Mouse (Mus musculus) neural tube, embryonic 14.5 days (tissue): ENCODE results near the gene Methig1. TPM values are rescaled to one million over a fixed set of nuclear protein-coding genes. Genes with fewer than 3 reads are reported as not detected.

Experiments used
- ATAC-seq: fragments of 200-750 bp; cut with Nextera tagmentation; 2 replicates; pipeline ENCODE4 v1.8.0; 2017; ENCODE audit warnings: low read depth, mild to moderate bottlenecking, moderate TSS enrichment, moderate library complexity
- H3K27ac ChIP-seq: fragments of 300-500 bp; sonication (generic); 2 replicates; pipeline ENCODE4 v1.5.1; 2014; ENCODE audit warnings: low read depth, mild to moderate bottlenecking, control low read depth, low read length, moderate library complexity, mixed read lengths
- H3K27me3 ChIP-seq: fragments of 300-500 bp; sonication (generic); 2 replicates; pipeline ENCODE4 v1.6.1; 2014; ENCODE audit warnings: low read length; ENCODE audit not compliant: control insufficient read depth, insufficient read depth
- H3K36me3 ChIP-seq: fragments of 300-500 bp; sonication (generic); 2 replicates; pipeline ENCODE4 v1.6.1; 2014; ENCODE audit warnings: low read length, mixed read lengths; ENCODE audit not compliant: control insufficient read depth, insufficient read depth
- H3K4me1 ChIP-seq: fragments of 300-500 bp; sonication (generic); 2 replicates; pipeline ENCODE4 v1.6.1; 2014; ENCODE audit warnings: low read length; ENCODE audit not compliant: control insufficient read depth, insufficient read depth
- H3K4me2 ChIP-seq: fragments of 300-500 bp; sonication (generic); 2 replicates; pipeline ENCODE4 v1.6.1; 2014; ENCODE audit warnings: mild to moderate bottlenecking, low read depth, low read length, control low read depth
- H3K4me3 ChIP-seq: fragments of 300-500 bp; sonication (generic); 2 replicates; pipeline ENCODE4 v1.5.1; 2014; ENCODE audit warnings: low read depth, low read length, control low read depth, mixed read lengths
- H3K9ac ChIP-seq: fragments of 300-500 bp; sonication (generic); replicated peaks from 2 replicates; pipeline ENCODE4 v1.6.1; 2014; ENCODE audit warnings: low read depth, mild to moderate bottlenecking, control low read depth, low read length, mixed read lengths
- H3K9me3 ChIP-seq: fragments of 300-500 bp; sonication (generic); 2 replicates; pipeline ENCODE4 v1.6.1; 2016; ENCODE audit warnings: low read length; ENCODE audit not compliant: control insufficient read depth
- WGBS: fragments of 180-500 bp; shearing (Covaris S2); extraction: QIAGEN DNeasy Blood & Tissue Kit; methylation state at CpG from one replicate; pipeline ENCODE4 v1.1.7; 2014; 5-methylcytosine and 5-hydroxymethylcytosine counted together
- polyA plus RNA-seq: library from polyadenylated mRNA; unstranded; fragments of >200 nt; fragmentation: Nextera tagmentation; extraction: Ambion mirVana; gene quantifications from 2 replicates; pipeline ENCODE4 v1.2.1, GENCODE M21; 2014

Methig1 gene
- polyA plus RNA-seq, 1 experiment from 2014 or later: 0.42 TPM

DNA sequence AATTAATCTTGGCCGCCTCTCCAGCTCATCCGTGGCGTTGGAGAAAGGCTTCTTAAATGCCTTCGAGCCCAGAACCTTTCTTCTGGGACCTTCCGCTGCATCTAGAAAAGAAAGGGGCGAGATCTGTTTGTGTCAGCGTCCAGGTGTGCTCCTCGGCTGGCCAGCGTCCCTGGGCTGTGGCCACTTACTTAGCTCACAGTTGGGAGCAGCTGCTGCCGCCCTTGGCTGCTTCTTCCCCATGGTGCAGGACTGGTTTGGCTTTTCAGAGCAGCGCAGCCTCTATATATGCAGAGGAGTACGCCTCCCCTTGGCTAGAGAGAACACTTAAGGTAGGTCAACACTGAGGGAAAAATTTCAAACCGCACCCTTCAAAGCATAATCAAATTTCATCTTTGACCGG is 71.0 kb downstream of the Methig1 start:
- Histone ChIP-seq H3K27ac (no peak overlapping the region), H3K9me3 (no peaks in the 10 kb centered on the region), H3K9ac (no peak overlapping the region), H3K36me3 (no peaks in the 10 kb centered on the region), H3K4me3 (no peak overlapping the region; the same call in 1 of the 2 replicates), H3K27me3 (peaks cover 10% of the 10 kb centered on the region), H3K4me1 (peaks cover 17% of the 10 kb centered on the region), H3K4me2 (peak overlapping the region; percentile 78)
- WGBS: 4% methylated on average over 14 of the region's 14 CpGs
- ATAC-seq: no peak

DNA sequence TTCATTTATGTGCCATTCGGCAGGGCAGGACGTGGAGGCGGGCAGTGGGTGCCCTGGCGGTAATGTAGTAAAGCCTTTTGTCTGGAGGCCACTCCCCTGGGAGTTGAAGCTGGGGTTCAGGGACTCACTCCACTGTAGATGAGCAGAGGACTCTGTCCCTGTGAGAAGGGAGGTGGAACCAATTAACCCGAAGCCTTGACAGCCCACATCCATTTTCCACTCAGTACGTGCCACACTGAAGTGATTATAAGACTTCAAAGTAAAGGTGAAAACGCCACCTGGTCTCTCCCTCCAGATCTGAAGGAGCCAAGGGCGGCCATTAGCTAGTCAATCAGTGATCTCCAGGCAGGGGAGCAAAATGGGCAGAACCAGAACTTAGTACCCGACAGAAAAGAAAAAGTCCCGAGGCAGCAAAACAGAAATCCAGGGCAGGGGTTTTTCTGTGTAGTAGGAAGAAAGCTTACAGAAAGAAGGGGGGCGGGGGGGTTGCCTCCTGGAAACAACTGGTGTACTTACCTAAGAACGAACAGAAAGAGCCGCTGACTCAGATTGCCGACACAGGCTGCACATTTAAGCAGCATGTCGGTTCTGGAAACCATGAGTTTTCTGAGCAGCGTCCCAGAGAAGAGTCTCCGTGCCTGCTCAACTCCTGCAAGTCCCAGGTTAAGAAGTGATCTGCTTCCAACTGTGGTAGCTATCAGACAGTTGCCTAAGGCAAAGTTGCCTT is 71.6 kb downstream of the Methig1 start, which contains the start of gene Slc11a2:
Slc11a2 (minus strand) TSS at position 677 of the 727 bp plus-strand sequence.
- Histone ChIP-seq H3K36me3 (no peaks in the 10 kb centered on the region), H3K9ac (no peak within 1 kb of the TSS), H3K4me2 (peak within 1 kb of the TSS; percentile 78; the same call in 1 of the 2 replicates), H3K9me3 (no peaks in the 10 kb centered on the region), H3K27me3 (peaks cover 10% of the 10 kb centered on the region), H3K27ac (no peak within 1 kb of the TSS), H3K4me1 (peaks cover 14% of the 10 kb centered on the region), H3K4me3 (no peak within 1 kb of the TSS; the same call in 1 of the 2 replicates)
- WGBS: 29% methylated on average over 17 of the region's 17 CpGs
- no peak for ATAC-seq

DNA sequence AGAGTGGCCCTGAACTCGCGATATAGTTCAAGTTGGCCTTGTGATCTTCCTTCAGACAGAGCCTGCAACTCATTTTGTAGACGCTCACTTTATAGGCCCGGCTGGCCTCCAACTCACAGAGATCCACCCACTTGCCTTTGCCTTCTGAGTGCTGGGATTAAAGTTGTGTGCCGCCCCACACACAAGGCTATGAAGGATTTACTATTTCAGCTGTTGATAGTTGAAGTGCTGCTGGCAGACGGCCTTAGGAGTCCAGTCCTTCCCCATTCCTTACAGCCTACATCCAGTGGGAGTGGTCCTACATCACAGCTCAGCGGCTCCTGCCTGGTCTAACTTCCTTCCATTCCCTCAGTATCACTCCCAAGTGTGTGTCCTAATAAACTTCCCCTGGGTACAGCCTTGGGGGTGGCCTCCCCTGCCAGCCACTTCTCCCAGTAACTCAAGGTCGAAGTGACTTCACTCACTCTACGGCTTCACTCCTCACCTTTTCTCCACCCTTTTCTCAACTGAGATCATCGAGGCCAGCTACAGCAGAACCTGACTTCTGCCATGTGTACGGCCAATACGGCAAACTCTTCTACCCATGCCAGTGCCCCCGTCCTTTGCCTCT is 75.5 kb downstream of the Methig1 start:
- H3K4me3 ChIP-seq: no peak overlapping the region
- no peak overlapping the region for H3K9ac ChIP-seq
- H3K36me3 ChIP-seq: no peaks in the 10 kb centered on the region
- H3K9me3 ChIP-seq: no peaks in the 10 kb centered on the region
- ATAC-seq: no peak
- no peak overlapping the region for H3K27ac ChIP-seq
- H3K4me2 ChIP-seq: no peak overlapping the region
- H3K4me1 ChIP-seq: peaks cover 3% of the 10 kb centered on the region; the same call in 1 of the 2 replicates
- H3K27me3 ChIP-seq: peaks cover 7% of the 10 kb centered on the region; the same call in 1 of the 2 replicates
- 80% methylated on average over 13 of the region's 13 CpGs for WGBS

DNA sequence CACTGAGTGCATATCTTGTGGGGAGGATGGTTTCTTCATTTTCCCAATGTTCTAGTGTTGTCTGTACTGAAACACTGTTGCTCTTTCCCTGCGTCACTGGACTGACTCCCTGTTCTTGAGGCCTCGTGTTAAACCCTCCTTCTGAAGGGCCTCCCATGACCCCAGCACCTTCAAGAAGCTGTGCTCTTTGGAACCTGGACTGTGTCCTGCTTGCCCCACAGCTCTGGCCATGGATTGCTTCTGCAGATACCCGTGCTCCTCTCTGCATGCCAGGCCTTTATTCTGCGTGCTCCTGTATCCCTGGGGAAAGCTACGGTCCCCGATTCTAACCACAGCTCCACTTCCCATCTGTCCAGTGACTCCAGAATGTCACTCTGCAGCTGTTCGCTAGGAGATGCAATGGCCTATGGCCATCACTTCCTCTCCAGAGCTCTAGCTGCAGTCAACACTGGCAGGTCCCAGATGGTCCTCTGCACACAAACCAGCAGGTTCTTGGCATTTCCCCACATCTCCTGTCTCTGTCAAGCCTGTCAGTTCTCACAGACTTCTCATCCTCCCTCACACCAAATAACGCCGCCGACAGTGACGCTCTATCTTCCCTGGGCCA is 77.1 kb downstream of the Methig1 start:
- H3K27ac ChIP-seq: no peak overlapping the region
- no peak for ATAC-seq
- peaks cover 3% of the 10 kb centered on the region; the same call in 1 of the 2 replicates for H3K27me3 ChIP-seq
- H3K9me3 ChIP-seq: no peaks in the 10 kb centered on the region
- 71% methylated on average over 11 of the region's 11 CpGs for WGBS
- H3K4me1 ChIP-seq: no peaks in the 10 kb centered on the region
- no peak overlapping the region for H3K4me3 ChIP-seq
- no peak overlapping the region for H3K9ac ChIP-seq
- no peak overlapping the region for H3K4me2 ChIP-seq
- no peaks in the 10 kb centered on the region for H3K36me3 ChIP-seq

DNA sequence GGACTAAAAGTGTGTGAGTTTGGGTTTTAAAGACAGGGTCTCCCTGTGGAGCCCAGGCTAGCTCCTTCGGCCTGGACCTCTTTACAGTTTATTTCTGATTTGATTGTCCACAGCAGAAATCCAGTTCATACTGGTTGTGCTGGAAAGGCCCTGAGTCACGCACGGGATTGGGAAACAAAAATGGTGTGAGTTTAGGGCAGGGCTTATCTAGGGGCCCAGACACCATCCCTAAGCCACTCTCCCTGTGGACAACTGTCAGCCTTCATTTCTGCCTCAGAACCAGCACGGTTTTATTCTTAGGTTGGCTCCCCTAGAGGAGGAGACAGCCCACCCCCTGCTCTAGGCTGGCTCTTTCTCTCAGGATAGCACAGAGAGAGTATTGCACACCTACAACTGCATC is 80.3 kb downstream of the Methig1 start:
- H3K4me2 ChIP-seq: no peak overlapping the region
- WGBS: 77% methylated on average over 4 of the region's 4 CpGs

More for the DNA sequence above, 80.3 kb downstream of the Methig1 start:
- no peaks in the 10 kb centered on the region for H3K36me3 ChIP-seq
- no peak for ATAC-seq
- no peaks in the 10 kb centered on the region for H3K27me3 ChIP-seq
- H3K9me3 ChIP-seq: no peaks in the 10 kb centered on the region
- no peaks in the 10 kb centered on the region for H3K4me1 ChIP-seq
- no peak overlapping the region for H3K9ac ChIP-seq
- H3K4me3 ChIP-seq: no peak overlapping the region
- no peak overlapping the region for H3K27ac ChIP-seq

Other genes with a start within 250 kb of the Methig1 start
- gene Atf1, start 125.3 kb upstream of the Methig1 start, polyA plus RNA-seq: 14.6 TPM in 2 replicates
- not detected in 2 replicates for gene Tmprss12, start 72.3 kb upstream of the Methig1 start, polyA plus RNA-seq
- gene Mettl7a1, start 49.0 kb upstream of the Methig1 start, polyA plus RNA-seq: 2.8 and 3.6 TPM in 2 replicates
- gene Mettl7a3, start 18.2 kb upstream of the Methig1 start, polyA plus RNA-seq: 0.17 and 1.2 TPM in 2 replicates
- not detected in 2 replicates for gene Mettl7a2, start 51 bp downstream of the Methig1 start, polyA plus RNA-seq
- gene Higd1c, start 11.4 kb downstream of the Methig1 start, polyA plus RNA-seq: 1.8 TPM in 1 of 2 replicates, not detected in the other
- not detected in 2 replicates for gene Gm5475, start 69.0 kb downstream of the Methig1 start, polyA plus RNA-seq
- 20.5 and 21.4 TPM in 2 replicates for gene Slc11a2, start 71.9 kb downstream of the Methig1 start, polyA plus RNA-seq
- gene Letmd1, start 115.9 kb downstream of the Methig1 start, polyA plus RNA-seq: 56.7 and 62.5 TPM in 2 replicates
- gene Csrnp2, start 142.3 kb downstream of the Methig1 start, polyA plus RNA-seq: 43.0 and 50.0 TPM in 2 replicates
- gene Tfcp2, start 198.9 kb downstream of the Methig1 start, polyA plus RNA-seq: 32.0 and 33.4 TPM in 2 replicates
- gene Pou6f1, start 246.8 kb downstream of the Methig1 start, polyA plus RNA-seq: 47.6 and 49.7 TPM in 2 replicates